Mouse (Mus musculus): ENCODE results near the gene Gabrb1.

Gene Gabrb1

GRCm38 (mm10) chr5:71657482-71658114 is at the start of gene Gabrb1:
TSS of gene Gabrb1 (plus strand) at chr5:71658113.
- peak; percentile 63 for DNase-seq (ENCODE audit: low spot score)

GRCm38 (mm10) chr5:71608735-71609134 is 49.2 kb upstream of the Gabrb1 start:
- no peak for DNase-seq (ENCODE audit: low spot score)

- no peak for DNase-seq (ENCODE audit: low spot score)
Observed at GRCm38 (mm10) chr5:71614311-71614710, 43.6 kb upstream of the Gabrb1 start.

GRCm38 (mm10) chr5:71616734-71617133 is 41.2 kb upstream of the Gabrb1 start:
- no peak for DNase-seq (ENCODE audit: low spot score)

- no peak for DNase-seq (ENCODE audit: low spot score)
Observed at GRCm38 (mm10) chr5:71627820-71628219, 30.1 kb upstream of the Gabrb1 start.

GRCm38 (mm10) chr5:71639804-71640203 is 18.1 kb upstream of the Gabrb1 start:
- no peak for DNase-seq (ENCODE audit: low spot score)

GRCm38 (mm10) chr5:71648108-71648507 is 9.8 kb upstream of the Gabrb1 start:
- no peak for DNase-seq (ENCODE audit: low spot score)

- DNase-seq (ENCODE audit: low spot score), result no peak
Observed at GRCm38 (mm10) chr5:71654056-71654455, 3.9 kb upstream of the Gabrb1 start.

GRCm38 (mm10) chr5:71656771-71657170 is 1.1 kb upstream of the Gabrb1 start:
- peak; percentile 10 for DNase-seq (ENCODE audit: low spot score)

GRCm38 (mm10) chr5:71658115-71658497 is 193 bp downstream of the Gabrb1 start, which contains the start of gene Gabra4:
TSS of gene Gabra4 (minus strand) at chr5:71658308.
- DNase-seq (ENCODE audit: low spot score), result peak; percentile 45

GRCm38 (mm10) chr5:71665593-71665992 is 7.7 kb downstream of the Gabrb1 start:
- DNase-seq (ENCODE audit: low spot score), result no peak

- peak; percentile 78 for DNase-seq (ENCODE audit: low spot score)
Observed at GRCm38 (mm10) chr5:71699696-71700467, 42.0 kb downstream of the Gabrb1 start.

GRCm38 (mm10) chr5:71700468-71701272 is 42.8 kb downstream of the Gabrb1 start:
- peak; percentile 71 for DNase-seq (ENCODE audit: low spot score)

GRCm38 (mm10) chr5:71701273-71701614 is 43.3 kb downstream of the Gabrb1 start:
- DNase-seq (ENCODE audit: low spot score), result no peak

- DNase-seq (ENCODE audit: low spot score), result no peak
Observed at GRCm38 (mm10) chr5:71732931-71733792, 75.2 kb downstream of the Gabrb1 start.

- no peak for DNase-seq (ENCODE audit: low spot score)
Observed at GRCm38 (mm10) chr5:71747411-71747810, 89.5 kb downstream of the Gabrb1 start.

GRCm38 (mm10) chr5:71753966-71754365 is 96.1 kb downstream of the Gabrb1 start:
- DNase-seq (ENCODE audit: low spot score), result no peak

GRCm38 (mm10) chr5:71761105-71761504 is 103.2 kb downstream of the Gabrb1 start:
- DNase-seq (ENCODE audit: low spot score), result no peak

- DNase-seq (ENCODE audit: low spot score), result no peak
Observed at GRCm38 (mm10) chr5:71781514-71782179, 123.7 kb downstream of the Gabrb1 start.

GRCm38 (mm10) chr5:71822862-71823261 is 164.9 kb downstream of the Gabrb1 start:
- no peak for DNase-seq (ENCODE audit: low spot score)

- DNase-seq (ENCODE audit: low spot score), result no peak
Observed at GRCm38 (mm10) chr5:71828342-71828741, 170.4 kb downstream of the Gabrb1 start.

Data from embryo, embryonic 10.5 days (tissue).